Mouse (Mus musculus) liver, embryonic 14.5 days (tissue): ENCODE measurements around the gene Itpk1. TPM values are rescaled to one million over a fixed set of nuclear protein-coding genes. Genes with fewer than 3 reads are reported as not detected.

ENCODE experiments used
- ATAC-seq: fragments of 200-750 bp; cut with Nextera tagmentation; 2 replicates; pipeline ENCODE4 v1.8.0; 2017; ENCODE audit warnings: moderate number of reproducible peaks, mild to moderate bottlenecking, moderate library complexity; ENCODE audit not compliant: insufficient read depth
- DNase-seq, 3 experiments: peaks; one replicate each; pipeline ENCODE4 v3.0.0-alpha.2; 2012 to 2013; ENCODE audit warnings: low read depth in 3 of 3, low spot score in 3 of 3
- H3K27ac ChIP-seq: fragments of 300-500 bp; sonication (generic); 2 replicates; pipeline ENCODE4 v1.5.1; 2014; ENCODE audit warnings: moderate library complexity, mild to moderate bottlenecking, control low read depth, inconsistent platforms
- H3K27me3 ChIP-seq: fragments of 300-500 bp; sonication (generic); 2 replicates; pipeline ENCODE4 v1.6.1; 2014; ENCODE audit warnings: mild to moderate bottlenecking, low read length, moderate library complexity; ENCODE audit not compliant: control insufficient read depth, insufficient read depth
- H3K36me3 ChIP-seq: fragments of 300-500 bp; sonication (generic); replicated peaks from 2 replicates; pipeline ENCODE4 v1.6.1; 2014; ENCODE audit warnings: low read depth; ENCODE audit not compliant: control insufficient read depth, insufficient read depth
- H3K4me1 ChIP-seq, 2 experiments: fragments of 200-500 bp in 1 of 2; fragments of 300-500 bp in 1 of 2; sonication (generic) in 1 of 2; replicated peaks; 2 replicates each; pipeline ENCODE4 v1.6.1; 2012 to 2014; ENCODE audit warnings: antibody characterized with exemption in 1 of 2, inconsistent platforms in 1 of 2, low read length in 1 of 2; ENCODE audit not compliant: control insufficient read depth in 2 of 2, insufficient read depth in 2 of 2
- H3K4me2 ChIP-seq: fragments of 300-500 bp; sonication (generic); 2 replicates; pipeline ENCODE4 v1.6.1; 2014; ENCODE audit warnings: low read depth, mild to moderate bottlenecking, control low read depth, moderate library complexity
- H3K4me3 ChIP-seq, 2 experiments: fragments of 200-500 bp in 1 of 2; fragments of 300-500 bp in 1 of 2; sonication (generic) in 1 of 2; 2 replicates each; pipeline ENCODE4 v1.5.1; 2012 to 2014; ENCODE audit warnings: low read depth in 2 of 2, low read length in 2 of 2, mild to moderate bottlenecking in 2 of 2, control low read depth in 1 of 2, inconsistent platforms in 1 of 2, moderate library complexity in 1 of 2; ENCODE audit not compliant: insufficient read depth in 1 of 2
- H3K9ac ChIP-seq: fragments of 300-500 bp; sonication (generic); replicated peaks from 2 replicates; pipeline ENCODE4 v1.6.1; 2014; ENCODE audit warnings: mild to moderate bottlenecking, control low read depth, moderate library complexity
- H3K9me3 ChIP-seq: fragments of 300-500 bp; sonication (generic); 2 replicates; pipeline ENCODE4 v1.6.1; 2016; ENCODE audit warnings: low read length, mixed read lengths; ENCODE audit not compliant: control insufficient read depth
- CTCF ChIP-seq: IDR thresholded peaks from 2 replicates; pipeline ENCODE4 v1.5.1; 2016; ENCODE audit warnings: antibody characterized with exemption, low read depth, control low read depth
- EP300 ChIP-seq: IDR thresholded peaks from 2 replicates; pipeline ENCODE4 v1.6.1; 2016; ENCODE audit warnings: antibody characterized with exemption, low read depth
- WGBS: fragments of 180-500 bp; shearing (Covaris S2); extraction: QIAGEN DNeasy Blood & Tissue Kit; methylation state at CpG from one replicate; pipeline ENCODE4 v1.1.7; 2014; ENCODE audit not compliant: insufficient replicate concordance; 5-methylcytosine and 5-hydroxymethylcytosine counted together
- polyA plus RNA-seq, 2 experiments: library from polyadenylated mRNA; depleted of rRNA in 1 of 2; stranded (reverse) in 1 of 2; unstranded in 1 of 2; fragments of >200 nt; fragmentation: Nextera tagmentation in 1 of 2; extraction: Ambion mirVana in 1 of 2; gene quantifications; 2 replicates each; pipeline versions ENCODE4 v1.2.1 to v1.2.3; 2012 to 2014

The Itpk1 gene
- polyA plus RNA-seq, 2 experiments, result 2.3 to 2.4 TPM

DNA sequence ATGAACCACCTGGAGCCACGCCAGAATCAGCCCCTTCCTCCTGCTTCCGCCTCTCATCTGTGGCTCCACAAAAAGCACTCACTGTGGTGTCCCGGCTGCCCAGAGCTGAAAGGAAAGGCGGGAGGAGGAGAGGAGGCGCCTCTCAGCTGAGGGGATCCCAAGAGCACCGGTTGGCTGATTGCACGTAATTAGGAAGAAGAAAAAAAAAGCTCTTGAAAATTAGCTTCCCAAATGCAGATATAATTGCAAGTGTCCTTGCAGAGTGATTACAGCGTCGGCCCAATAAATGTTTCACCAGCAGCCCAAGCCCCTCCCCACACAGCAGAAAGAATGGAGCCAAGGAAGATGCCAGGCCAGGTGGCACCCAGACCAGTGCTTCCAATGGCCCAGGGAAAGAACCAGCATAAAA, 19.2 kb downstream of the Itpk1 start:
- Histone ChIP-seq H3K4me3 (no peak overlapping the region), H3K27ac (no peak overlapping the region), H3K9ac (no peak overlapping the region), H3K36me3 (no peaks in the 10 kb centered on the region), H3K4me2 (no peak overlapping the region), H3K9me3 (no peaks in the 10 kb centered on the region), H3K4me1 (peaks cover 0 to 8% of the 10 kb centered on the region in 2 experiments; a peak in 2 of 4 replicates), H3K27me3 (no peaks in the 10 kb centered on the region)
- TF ChIP-seq CTCF, result no peak
- TF ChIP-seq EP300, result no peak
- ATAC-seq (no peak), DNase-seq (no peak)
- WGBS, result 67% methylated on average over 9 of the region's 9 CpGs

DNA sequence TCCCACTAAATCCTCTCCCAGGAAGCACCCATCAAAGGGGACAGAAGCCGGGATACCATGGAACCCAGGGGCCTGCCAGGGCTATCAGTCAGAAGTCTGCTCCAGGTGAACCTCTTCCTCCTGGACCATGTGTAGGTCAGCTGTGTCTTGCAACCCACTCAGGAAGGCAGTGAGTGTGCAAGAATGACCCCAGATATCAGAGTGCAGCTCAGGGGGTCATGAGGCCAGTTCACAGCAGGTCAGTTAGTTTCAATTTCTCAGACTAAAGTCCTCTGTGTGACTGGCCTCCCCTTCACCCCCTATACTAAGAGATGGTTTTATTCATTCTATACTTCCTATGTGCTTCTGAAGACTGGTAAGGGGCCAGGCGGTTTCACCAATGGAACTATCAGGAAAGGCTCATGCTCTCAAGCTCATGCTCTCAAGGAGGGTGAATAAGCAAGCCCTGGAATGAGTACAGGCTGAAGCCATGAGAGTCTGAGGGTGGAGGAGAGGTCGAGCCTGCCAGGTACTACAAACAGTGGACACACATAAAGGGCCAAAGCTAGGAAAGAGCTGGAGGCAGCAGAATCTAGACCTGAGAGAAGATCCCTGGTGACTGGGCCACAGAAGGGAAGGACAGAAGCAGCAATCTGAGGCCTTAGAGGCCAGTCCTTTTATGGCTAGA, 19.9 kb downstream of the Itpk1 start:
- peaks cover 0 to 8% of the 10 kb centered on the region in 2 experiments; a peak in 2 of 4 replicates for H3K4me1 ChIP-seq

DNA sequence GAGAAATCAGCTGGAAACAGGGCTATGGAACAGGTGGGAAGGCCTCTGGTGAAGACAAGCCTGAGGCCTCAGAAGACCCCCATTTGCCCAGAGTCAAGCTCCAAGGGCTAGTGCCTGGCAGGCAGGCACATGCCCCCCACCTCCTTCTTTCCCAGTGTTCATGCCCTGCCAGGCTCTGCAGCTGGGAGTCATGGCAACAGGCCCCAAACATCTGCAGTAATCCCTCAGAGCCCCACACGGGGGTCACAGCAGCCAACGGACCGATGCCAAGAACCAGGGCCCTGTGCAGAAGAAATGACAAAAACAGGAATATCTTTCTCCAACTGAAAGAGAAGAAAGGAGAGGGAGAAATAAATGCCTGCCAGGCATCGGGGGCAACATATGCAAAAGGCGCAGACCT, 20.8 kb downstream of the Itpk1 start:
- WGBS, result 80% methylated on average over 5 of the region's 5 CpGs
- TF ChIP-seq CTCF (no peak), EP300 (no peak)
- DNase-seq, result no peak
- Histone ChIP-seq H3K4me3 (no peak overlapping the region), H3K36me3 (no peaks in the 10 kb centered on the region), H3K4me1 (peaks cover 0 to 8% of the 10 kb centered on the region in 2 experiments; a peak in 2 of 4 replicates), H3K27me3 (no peaks in the 10 kb centered on the region), H3K27ac (no peak overlapping the region), H3K9ac (no peak overlapping the region), H3K9me3 (no peaks in the 10 kb centered on the region), H3K4me2 (no peak overlapping the region)
- no peak for ATAC-seq

More for the DNA sequence above, 19.9 kb downstream of the Itpk1 start:
- Histone ChIP-seq H3K9ac (no peak overlapping the region), H3K27me3 (no peaks in the 10 kb centered on the region), H3K27ac (no peak overlapping the region), H3K4me2 (no peak overlapping the region), H3K36me3 (no peaks in the 10 kb centered on the region), H3K9me3 (no peaks in the 10 kb centered on the region), H3K4me3 (no peak overlapping the region)
- TF ChIP-seq CTCF, result no peak
- TF ChIP-seq EP300, result no peak
- 59% methylated on average over 3 of the region's 3 CpGs for WGBS
- DNase-seq (no peak), ATAC-seq (no peak)

DNA sequence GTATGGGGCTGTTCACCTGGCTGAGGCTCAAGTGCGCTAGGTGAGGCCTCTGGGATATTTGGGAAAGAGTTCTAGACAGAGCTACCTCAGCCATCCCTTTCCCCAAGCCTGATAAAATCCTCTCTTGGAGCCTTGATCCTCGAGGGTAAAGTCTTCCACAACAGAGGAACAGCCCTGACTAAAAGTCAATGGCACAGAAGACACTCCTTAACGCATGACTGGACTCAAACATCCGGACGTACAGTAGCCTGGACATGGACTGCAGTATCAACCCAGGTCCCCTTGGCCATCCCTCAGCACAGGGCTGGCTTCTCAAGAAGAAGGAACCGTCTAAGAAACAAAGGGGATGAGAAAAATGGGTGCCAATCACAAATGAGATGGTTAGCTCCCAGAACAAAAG, 21.3 kb downstream of the Itpk1 start:
- H3K4me1 ChIP-seq, result peaks cover 0 to 8% of the 10 kb centered on the region in 2 experiments; a peak in 2 of 4 replicates
- no peak for DNase-seq
- 65% methylated on average over 6 of the region's 6 CpGs for WGBS
- H3K4me2 ChIP-seq, result no peak overlapping the region
- no peak for ATAC-seq
- no peak overlapping the region for H3K4me3 ChIP-seq
- no peaks in the 10 kb centered on the region for H3K36me3 ChIP-seq
- no peaks in the 10 kb centered on the region for H3K27me3 ChIP-seq
- no peak overlapping the region for H3K9ac ChIP-seq
- no peaks in the 10 kb centered on the region for H3K9me3 ChIP-seq
- H3K27ac ChIP-seq, result no peak overlapping the region
- TF ChIP-seq CTCF (no peak), EP300 (no peak)

DNA sequence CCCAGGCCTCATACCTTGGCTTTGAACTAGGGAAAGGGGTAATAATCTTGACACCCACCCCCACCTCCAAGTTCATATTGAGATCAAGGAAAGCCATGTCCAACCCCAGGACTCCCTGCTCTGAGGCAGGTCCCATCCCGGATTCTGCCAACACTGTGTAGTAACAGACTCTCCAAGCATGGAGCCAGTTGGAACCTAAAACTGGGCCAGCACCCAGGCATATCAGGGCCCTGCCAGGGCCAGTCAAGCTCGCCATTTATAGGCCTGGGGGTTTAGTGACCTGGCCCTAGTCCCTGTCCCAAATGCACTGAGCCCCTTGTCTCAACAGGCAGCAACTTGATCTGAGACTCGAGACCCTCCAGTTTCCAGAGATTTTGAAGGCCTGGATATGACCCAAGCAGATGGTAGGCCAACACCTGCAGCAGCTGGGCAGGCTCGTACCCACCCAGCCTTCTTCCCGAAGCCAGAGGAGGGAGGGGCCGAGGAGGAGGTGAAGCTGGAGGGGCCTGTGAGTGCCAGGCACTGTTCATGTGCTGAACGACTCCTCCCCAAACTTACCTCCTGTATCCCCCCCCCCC, 21.9 kb downstream of the Itpk1 start:
- no peaks in the 10 kb centered on the region for H3K36me3 ChIP-seq
- ATAC-seq, result no peak
- no peak overlapping the region for H3K4me3 ChIP-seq
- no peaks in the 10 kb centered on the region for H3K27me3 ChIP-seq
- H3K9me3 ChIP-seq, result no peaks in the 10 kb centered on the region
- peaks cover 0 to 8% of the 10 kb centered on the region in 2 experiments; a peak in 2 of 4 replicates for H3K4me1 ChIP-seq
- TF ChIP-seq CTCF (no peak), EP300 (no peak)
- H3K9ac ChIP-seq, result no peak overlapping the region
- no peak overlapping the region for H3K27ac ChIP-seq
- no peak for DNase-seq
- H3K4me2 ChIP-seq, result no peak overlapping the region
- 68% methylated on average over 7 of the region's 7 CpGs for WGBS
